Mouse (Mus musculus) embryo, embryonic 11.5 days (tissue): Measurements from ENCODE around the gene Plek.
A peak's percentile ranks its signal among the peaks of the same experiment; 100 is the strongest.
"Not testable (repeated sequence)": the region's sequence is repeated elsewhere in the genome, so short reads cannot be mapped to it uniquely, and the experiment has no call there.

Source experiments
- DNase-seq: peaks from one replicate; pipeline ENCODE4 v3.0.0-alpha.2; 2012; ENCODE audit warnings: low read depth, low spot score

Plek gene

DNA sequence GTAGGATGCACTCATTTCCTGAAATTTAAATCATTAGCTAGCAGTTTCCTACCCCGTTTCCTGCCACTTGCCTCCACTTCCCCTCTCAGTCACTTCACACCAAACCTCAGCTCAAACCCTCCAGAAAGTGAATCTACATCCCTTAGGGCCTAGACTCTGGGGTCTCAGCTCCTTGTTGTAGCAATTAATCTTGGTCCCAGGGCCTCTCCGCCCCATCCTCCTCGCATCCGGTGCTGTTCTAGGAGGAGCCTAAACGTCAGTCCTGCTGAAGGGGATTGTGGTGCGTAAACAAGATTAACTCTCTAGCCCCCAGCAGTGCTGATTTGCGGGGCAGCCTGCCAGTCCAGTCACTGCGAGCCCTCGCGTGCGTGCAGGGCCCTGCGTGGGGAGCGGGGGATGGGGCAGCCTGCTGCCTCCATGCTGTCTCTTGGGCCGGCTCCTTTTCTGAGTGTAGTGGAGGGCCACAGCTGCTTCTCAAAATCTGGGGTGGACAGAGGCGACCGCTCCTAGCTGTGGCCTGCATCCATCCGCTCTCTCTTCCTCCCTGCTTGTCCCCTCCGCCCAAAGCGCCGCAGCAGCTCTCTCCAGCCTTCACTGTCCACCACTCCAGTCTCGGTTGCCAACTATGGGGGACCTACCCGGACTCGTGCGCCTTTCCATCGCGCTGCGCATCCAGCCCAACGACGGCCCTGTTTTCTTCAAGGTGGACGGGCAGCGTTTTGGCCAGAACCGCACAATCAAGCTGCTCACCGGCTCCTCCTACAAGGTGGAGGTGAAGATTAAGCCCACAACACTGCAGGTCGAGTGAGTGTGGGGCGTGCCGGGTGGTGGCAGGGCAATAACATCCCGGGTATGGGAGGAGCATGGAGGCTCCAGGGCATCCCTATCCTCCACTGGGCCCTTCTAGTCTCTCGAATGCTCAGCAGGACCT is at the start of gene Plek, which contains the start of gene Cnrip1:
Gene Plek (minus strand): TSS at position 837 of the 931 bp plus-strand sequence.
Gene Cnrip1 (plus strand): TSS at position 42 of the 931 bp plus-strand sequence.
- peak; percentile 32 for DNase-seq

DNA sequence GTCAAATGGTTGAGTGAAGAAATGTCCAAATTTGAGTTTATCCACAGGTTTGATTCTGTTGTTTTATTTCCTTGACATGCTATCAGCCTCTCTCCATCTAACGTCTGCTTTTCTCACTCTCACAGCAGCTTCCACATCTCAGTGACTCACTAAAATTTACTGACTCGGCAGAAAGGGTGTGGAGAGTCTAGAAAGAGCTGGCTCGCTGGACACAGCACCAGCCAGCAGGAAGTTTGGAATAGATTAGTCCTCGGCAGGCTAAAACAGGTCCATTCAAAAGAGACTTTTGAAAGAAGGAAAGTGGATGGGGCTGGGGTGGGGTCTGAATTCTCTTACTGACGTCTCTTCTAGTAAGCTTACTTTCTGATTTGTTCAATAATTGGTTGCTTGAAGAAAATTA is 33.9 kb upstream of the Plek start:
- DNase-seq = no peak

- no peak for DNase-seq
Observed at GRCm38 (mm10) chr11:17083866-17084265, 31.7 kb upstream of the Plek start.

GRCm38 (mm10) chr11:17083455-17083854 is 31.3 kb upstream of the Plek start:
- no peak for DNase-seq

GRCm38 (mm10) chr11:17082953-17083352 is 30.8 kb upstream of the Plek start:
- no peak for DNase-seq

DNA sequence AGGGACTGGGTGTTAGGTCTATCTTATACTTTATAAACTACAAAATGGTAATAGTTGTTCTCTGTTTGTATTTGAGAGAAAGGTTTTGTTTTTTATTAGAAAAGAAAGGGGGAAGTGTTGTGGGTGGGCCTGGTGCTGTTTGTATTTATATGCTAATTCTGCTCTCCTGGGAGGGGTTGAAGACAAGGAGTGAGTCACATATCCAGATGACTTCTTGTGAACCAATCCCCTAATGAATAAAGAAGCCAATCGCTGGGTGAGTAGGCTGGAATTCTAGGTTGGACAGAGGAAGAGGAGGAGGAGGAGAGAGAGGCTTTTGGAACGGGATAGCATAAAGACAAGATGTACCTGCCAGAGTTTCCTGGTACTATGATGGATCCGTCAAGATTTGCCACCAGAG is 29.9 kb upstream of the Plek start:
- no peak for DNase-seq

DNA sequence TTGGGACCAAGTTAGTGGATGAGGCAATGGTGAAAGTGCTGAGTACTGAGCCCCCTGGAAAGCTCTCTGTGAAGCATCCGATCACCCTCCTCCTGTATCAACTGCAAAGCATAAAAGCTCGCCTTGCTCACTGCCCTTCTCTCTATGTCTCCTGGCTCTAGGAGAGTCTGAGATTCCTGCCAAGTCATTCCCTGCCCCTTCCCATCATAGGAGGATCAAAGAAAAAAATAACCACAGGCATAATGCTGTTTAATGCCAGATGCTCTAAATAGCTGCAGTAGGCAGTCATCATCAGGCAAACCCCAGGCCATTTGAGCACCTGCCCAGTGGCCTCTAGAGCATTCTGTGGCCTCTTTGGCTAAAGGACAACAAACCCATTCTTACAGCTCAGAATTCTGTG is 23.5 kb upstream of the Plek start:
- no peak for DNase-seq

GRCm38 (mm10) chr11:17069360-17069759 is 17.2 kb upstream of the Plek start:
- not testable (repeated sequence) for DNase-seq

DNA sequence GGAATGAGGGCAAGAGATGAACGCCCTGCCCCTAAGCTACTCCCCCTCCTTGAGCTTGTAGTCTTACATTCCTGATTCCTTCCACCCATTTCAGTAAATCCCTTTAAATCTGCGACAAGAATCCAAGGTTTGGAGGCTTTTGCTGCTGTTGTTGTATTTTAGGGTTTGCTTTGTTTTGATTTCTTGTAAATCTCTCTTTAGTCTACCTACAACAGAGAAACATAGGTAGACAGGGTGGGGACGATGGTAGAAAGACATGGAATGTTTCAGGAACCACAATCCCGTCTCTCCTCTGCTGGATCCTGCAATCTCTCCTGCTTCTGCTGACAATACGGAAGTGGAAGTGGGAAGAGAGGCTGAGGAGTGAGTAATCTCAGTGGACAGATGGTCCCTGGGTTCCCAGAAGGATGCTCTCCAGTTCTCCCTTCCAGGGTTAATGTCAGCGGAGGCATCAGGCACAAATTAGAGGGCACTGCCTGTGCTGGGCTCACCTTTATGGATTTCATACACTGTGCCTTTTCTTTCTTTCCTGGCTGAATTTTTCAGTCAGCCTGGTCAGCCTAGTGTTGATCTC is 382 bp upstream of the Plek start:
- DNase-seq = no peak

GRCm38 (mm10) chr11:17045806-17046205 is 6.4 kb downstream of the Plek start:
- no peak for DNase-seq

GRCm38 (mm10) chr11:17023984-17024383 is 28.2 kb downstream of the Plek start:
- no peak for DNase-seq

DNA sequence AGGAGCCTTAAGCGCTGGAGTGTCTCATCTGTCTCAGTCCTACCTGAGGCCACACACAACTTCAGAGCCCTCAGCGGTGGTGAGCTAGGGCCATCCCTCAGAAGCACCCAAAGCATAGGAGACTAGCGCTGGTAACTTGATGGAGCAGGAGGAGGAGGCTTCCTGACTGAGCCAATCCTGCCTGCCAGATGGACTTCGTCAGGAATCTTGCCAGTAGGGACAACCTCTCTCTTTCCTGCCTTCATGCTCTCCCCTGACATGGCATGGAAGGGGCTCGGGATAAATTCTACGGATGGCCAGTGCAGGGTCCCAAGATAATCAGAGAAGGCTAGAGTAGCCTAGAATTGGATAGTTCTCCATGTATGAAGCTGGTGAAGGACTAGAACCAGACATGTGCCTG is 29.0 kb downstream of the Plek start:
- no peak for DNase-seq

DNA sequence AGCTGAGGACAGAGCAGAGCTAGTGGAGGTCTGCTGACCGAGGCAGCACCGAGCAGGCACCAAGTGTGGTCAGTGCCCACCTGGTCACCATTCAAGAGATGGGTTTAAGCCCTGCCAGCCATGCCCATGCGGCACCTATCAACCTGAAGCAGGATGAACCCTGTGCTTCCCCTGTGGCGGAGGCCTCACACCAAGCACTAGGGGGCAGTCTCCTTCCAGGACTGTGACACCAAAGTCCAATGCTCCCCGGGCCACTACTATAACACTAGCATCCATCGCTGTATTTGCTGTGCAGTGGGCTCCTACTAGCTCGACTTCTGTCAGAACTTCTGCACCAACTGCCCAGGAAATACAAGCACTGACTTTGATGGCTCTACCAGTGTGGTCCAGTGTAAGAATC is 32.9 kb downstream of the Plek start:
- no peak for DNase-seq

DNA sequence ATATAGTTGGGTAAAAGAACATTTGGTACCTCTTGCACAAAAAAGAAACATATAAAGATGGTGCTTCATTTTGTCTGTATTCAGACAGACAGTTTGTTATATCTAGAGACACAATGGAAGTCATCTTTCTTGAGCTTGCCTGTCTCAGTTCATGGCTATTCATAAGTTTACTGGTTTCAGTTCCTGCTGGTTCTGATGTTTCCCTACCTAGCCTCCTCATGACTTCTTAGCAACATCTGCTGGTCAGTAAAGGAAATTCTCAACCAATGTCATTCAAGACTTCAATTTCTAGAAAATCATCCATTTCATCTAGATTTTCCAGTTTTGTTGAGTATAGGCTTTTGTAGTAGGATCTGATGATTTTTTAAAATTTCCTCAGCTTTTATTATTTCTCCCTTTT is 39.2 kb downstream of the Plek start:
- no peak for DNase-seq

DNA sequence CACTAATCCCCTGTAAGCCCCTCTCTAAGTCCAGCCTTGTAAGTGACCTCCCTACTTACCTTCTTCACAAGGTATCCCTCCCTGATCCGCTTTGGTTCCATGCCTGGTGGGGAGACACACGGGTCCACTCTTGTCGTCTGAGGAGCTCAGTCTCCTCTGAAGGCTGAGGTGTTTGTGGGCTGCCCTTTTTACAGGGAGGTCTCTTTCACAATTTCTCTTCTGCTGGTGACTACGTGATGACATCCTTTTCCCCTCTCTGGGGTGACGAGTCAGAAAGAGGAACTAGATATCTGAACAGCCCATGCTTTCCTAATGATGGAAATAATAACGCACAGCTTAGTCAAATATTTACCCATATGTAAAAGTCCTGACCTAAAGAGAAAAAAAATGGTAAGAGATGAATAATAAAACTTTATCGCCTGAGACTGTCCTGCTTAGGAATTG is 43.7 kb downstream of the Plek start:
- no peak for DNase-seq

DNA sequence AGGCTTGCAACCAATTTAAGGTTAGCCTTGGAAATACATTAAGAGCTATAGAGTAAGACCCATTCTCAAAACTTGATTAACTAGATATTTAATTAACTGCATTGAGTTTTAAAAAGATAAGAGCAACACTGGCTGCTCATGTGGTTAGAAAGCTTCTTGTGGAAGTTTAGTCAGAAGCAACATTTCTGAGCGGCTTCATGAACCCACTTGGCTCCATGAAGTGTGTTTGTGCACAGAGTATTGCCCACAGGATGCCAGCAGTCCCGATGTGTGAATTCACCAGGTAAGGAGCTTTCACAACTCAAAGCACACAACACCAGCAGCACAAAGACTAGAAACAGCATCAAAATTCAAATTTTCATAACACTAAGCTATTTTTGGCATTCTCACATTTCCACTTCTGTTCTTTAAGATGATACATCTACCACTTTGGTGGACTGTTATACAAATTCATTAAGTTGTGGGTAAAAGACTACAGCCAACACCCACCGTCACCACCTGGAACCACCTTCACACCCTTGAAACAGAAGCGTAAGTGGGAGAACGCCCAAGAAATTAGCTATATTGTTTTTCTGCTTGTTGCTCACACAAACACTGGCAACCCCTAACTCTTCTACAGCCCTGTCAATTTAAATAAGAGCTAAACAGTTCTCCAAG is 44.5 kb downstream of the Plek start:
- DNase-seq = no peak

GRCm38 (mm10) chr11:17006526-17006925 is 45.7 kb downstream of the Plek start:
- not testable (repeated sequence) for DNase-seq

DNA sequence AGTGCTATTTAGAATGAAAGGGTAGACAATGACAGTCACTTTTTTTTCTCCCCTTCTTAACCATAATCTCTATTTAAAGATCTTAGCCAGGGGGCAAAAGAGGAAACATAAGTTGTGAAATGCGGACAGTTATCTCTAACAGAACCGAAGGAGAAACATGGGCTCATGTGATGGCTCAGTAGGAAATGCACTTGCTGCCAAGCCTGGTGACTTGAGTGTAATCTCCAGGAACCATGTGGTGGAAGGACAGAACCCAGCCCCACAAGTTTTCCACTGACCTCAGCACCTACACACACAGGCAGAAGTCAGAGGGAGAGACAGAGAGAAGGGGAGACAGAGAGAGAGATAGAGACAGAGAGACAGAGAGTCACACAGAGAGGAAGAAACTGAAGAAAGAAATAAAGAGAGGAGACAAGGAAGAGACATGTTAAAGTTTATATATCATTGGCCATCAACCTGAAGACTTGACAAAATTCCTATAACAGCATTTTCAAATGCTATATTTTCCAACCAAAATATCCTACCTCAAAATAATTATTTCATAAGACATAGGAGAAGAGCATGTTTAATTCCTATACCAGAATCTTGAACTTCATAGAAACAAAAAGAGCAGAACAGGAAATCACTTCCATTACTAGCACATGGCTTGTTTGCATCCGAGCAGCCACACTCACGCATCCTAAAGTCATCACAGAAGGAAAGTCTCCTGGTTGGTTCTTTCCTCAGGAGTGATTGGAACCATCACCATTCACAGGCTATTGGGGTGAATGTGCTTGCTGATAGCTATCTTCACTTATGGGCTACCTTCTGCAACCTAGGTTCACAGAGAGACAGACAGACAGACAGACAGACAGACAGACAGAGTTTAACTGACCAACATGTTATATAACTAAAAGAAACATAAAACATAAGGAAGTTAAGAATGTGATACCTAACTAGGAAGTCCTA is 47.0 kb downstream of the Plek start:
- no peak for DNase-seq

- DNase-seq = no peak
Observed at GRCm38 (mm10) chr11:17003757-17004156, 48.4 kb downstream of the Plek start.

DNA sequence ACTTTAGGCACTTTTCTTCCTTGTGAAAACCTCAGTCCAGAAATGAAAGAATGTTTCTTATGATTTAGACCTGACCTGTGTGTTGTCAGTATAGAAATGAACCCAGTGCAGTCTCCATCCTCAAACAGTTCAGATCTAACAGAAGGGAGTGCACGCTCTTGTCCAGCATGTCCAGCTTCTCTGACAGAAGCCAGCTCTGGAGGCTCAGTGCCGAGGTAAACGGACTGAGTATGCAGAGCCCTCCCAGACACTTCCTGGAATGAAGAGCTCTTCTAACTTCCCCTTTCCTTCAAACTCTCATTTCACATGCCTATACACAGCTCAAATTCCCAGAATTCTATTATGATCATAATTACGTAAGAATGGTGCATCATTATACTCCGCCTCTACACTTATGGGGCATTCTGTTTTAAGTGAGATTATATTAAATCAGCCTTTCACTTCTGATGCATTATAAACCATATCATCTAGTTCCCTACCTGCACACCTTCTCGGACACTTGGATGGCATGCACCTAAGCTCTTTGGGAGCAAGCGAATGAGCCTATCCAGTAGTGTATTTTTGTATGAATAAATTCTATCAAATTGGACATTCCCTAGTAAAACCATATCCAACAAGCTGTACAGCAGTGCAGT is 49.3 kb downstream of the Plek start:
- DNase-seq = no peak
